Mouse (Mus musculus): ENCODE results near the gene Ptger3. TPM values are rescaled to one million over a fixed set of nuclear protein-coding genes. Genes with fewer than 3 reads are reported as not detected.

The Ptger3 gene
- 2.5 and 3.6 TPM in 2 replicates for polyA plus RNA-seq (2012; rRNA removed)

GRCm38 (mm10) chr3:157566725-157567565 is at the start of gene Ptger3:
TSS of gene Ptger3 (plus strand) at chr3:157566892.
- peak in 1 of 2 experiments; percentile 39 for DNase-seq (ENCODE audit: extremely low spot score in 1 of 2, low spot score in 1 of 2)

- DNase-seq (ENCODE audit: extremely low spot score in 1 of 2, low spot score in 1 of 2): no peak
Observed at GRCm38 (mm10) chr3:157517992-157518391, 48.7 kb upstream of the Ptger3 start.

DNA sequence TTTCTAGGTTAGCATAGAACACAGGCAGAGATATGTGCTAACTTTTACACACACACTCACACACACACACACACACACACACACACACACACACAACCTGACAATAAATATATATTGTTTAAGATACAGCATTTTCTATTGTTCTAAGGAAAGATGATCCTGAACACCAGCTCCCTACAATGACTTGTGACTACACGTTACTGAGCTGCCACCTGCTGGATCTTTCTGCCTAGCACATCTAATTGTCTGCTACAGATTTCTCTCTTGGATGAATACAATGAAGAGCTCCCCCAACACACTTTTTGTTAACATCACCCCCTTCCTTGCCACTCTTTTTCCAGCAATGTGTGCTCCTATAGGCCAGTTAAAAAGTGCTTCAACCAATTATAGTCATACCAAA is 46.3 kb upstream of the Ptger3 start:
- peak; percentile 49 to 84 for DNase-seq (ENCODE audit: extremely low spot score in 1 of 2, low spot score in 1 of 2)

- no peak for DNase-seq (ENCODE audit: extremely low spot score in 1 of 2, low spot score in 1 of 2)
Observed at GRCm38 (mm10) chr3:157523834-157524233, 42.9 kb upstream of the Ptger3 start.

GRCm38 (mm10) chr3:157531585-157531984 is 35.1 kb upstream of the Ptger3 start:
- no peak for DNase-seq (ENCODE audit: extremely low spot score in 1 of 2, low spot score in 1 of 2)

DNA sequence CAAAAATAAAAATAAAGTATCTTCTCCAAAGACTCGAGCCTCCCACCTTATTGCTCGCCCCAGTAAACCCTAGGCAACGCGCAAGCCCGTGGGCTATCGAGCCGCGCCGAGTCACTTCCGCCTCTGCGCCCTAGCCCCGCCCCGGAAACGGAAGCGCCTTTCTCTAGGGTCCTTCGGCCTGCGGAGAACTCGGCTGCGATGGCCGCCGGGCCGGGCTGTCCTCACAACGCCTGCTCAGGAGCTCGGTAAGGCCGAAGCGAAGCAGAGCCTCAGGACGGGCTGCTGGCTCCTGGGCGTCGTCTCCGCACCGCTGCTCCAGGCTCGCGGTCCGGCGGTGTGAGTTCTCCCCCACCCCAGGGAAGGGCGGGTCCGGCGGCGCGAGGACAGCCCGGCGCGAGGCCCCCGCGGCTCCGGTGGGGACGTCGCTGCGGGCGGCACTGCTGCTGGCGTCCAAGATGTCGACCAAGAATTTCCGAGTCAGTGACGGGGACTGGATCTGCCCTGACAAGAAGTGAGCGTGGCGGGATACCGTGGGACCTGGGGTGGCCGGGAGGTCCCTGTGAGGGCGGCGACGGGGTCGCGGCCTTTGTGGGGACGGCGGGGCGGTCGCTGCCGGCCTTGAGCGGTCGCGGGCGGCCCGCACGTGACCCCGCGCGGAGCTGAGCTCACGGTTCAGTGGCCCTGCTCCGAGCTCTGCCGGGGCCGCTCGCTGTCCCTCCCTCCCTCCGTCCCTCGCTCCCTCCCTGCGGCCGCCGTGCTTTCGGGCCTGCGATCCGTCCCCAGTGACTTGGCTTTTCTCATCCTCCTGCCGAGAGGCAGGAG is 32.5 kb upstream of the Ptger3 start, which contains the start of gene Zranb2:
Zranb2 (plus strand) TSS at position 197 of the 822 bp plus-strand sequence.
- peak; percentile 82 to 95 for DNase-seq (ENCODE audit: extremely low spot score in 1 of 2, low spot score in 1 of 2)

GRCm38 (mm10) chr3:157534786-157535415 is 31.8 kb upstream of the Ptger3 start:
- peak in 1 of 2 experiments; percentile 35 for DNase-seq (ENCODE audit: extremely low spot score in 1 of 2, low spot score in 1 of 2)

GRCm38 (mm10) chr3:157549323-157549722 is 17.4 kb upstream of the Ptger3 start:
- no peak for DNase-seq (ENCODE audit: extremely low spot score in 1 of 2, low spot score in 1 of 2)

- DNase-seq (ENCODE audit: extremely low spot score in 1 of 2, low spot score in 1 of 2): no peak
Observed at GRCm38 (mm10) chr3:157549758-157550600, 16.7 kb upstream of the Ptger3 start.

GRCm38 (mm10) chr3:157565196-157565595 is 1.5 kb upstream of the Ptger3 start:
- peak in 1 of 2 experiments; percentile 74 for DNase-seq (ENCODE audit: extremely low spot score in 1 of 2, low spot score in 1 of 2)

GRCm38 (mm10) chr3:157567566-157568132 is 957 bp downstream of the Ptger3 start:
- DNase-seq (ENCODE audit: extremely low spot score in 1 of 2, low spot score in 1 of 2): no peak

DNA sequence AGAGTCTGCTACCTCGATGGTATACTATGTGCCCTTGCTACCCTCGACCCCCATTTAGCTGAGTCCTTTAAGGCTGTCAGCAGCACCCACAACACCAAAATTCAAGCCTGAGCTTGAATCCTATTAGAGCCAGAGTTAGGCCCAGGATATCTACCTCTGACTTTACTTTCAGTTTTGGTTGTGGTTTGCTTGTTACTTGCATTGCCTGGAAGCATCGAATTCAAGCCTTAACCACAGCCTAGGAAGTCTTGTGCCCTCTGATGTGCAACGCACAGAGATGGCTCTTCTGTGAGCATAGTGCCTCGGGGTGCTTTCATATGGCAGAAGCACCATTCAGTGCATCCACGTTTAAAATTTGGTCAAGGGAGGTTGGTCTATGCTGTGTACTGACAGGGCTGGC is 5.3 kb downstream of the Ptger3 start:
- DNase-seq (ENCODE audit: extremely low spot score in 1 of 2, low spot score in 1 of 2): no peak

DNA sequence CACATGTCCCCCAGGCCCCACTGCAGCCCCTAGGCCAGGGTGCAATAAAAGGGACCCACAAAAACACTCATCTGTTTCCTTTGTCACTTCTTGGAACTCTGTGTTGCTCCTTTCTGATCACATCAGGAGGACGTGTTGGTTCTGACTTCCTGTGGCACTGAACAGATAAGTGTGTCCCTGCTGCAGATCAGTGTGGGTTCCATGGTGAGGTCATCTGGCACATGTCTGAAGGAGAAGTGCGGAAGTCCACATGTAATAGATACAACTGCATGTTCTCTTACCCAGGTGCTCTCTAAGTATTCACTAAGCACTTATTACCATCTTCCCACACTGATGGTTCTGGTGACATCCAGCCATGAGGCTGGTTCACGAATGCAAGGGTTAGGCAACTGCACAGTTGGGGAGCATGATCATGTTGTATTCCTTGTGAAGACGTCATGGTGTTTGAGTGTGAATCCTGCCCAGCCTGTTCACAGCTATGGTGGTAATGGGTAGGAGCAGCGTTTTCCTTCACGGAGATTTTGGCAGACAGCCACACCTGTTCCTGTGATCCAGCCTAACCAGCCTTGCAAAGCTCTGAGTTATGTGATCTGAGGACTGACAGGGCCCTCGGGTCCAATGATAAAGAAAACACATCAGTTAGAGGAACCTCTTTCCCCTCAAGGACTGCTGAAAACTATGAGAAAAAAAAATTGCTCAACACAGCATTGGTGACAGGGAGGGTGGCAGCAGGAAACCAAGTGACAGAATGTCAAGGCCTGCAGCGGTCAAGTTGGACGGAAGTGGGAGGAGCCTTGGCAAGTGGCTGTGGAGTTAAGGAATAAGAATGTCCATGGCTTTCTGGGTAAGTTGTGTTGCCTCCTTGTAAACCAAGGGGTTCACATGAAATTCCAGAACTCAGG is 9.0 kb downstream of the Ptger3 start:
- no peak for DNase-seq (ENCODE audit: extremely low spot score in 1 of 2, low spot score in 1 of 2)

- no peak for DNase-seq (ENCODE audit: extremely low spot score in 1 of 2, low spot score in 1 of 2)
Observed at GRCm38 (mm10) chr3:157576343-157576722, 9.6 kb downstream of the Ptger3 start.

DNA sequence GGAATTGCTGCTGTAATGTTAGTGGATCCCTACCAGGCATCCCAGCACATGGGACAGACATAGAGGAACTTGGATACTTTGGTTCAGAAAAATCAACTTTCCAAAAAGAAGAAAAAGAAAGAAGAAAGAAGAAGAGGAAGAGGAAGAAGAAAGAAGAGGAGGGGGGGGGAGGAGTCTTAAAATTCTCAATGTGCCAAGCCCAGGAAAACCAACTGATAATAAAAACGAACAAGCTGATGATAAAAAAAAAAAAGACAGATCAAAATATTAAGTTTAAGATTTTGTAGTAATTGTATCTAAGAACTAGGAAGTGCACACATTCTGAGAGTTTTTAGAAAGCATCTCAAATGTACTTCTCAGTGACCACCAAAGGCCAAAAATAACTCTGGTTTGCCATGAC is 10.2 kb downstream of the Ptger3 start:
- no peak for DNase-seq (ENCODE audit: extremely low spot score in 1 of 2, low spot score in 1 of 2)

GRCm38 (mm10) chr3:157578469-157579170 is 11.9 kb downstream of the Ptger3 start:
- DNase-seq (ENCODE audit: extremely low spot score in 1 of 2, low spot score in 1 of 2): no peak

GRCm38 (mm10) chr3:157579376-157579775 is 12.7 kb downstream of the Ptger3 start:
- DNase-seq (ENCODE audit: extremely low spot score in 1 of 2, low spot score in 1 of 2): no peak

GRCm38 (mm10) chr3:157580299-157580698 is 13.6 kb downstream of the Ptger3 start:
- no peak for DNase-seq (ENCODE audit: extremely low spot score in 1 of 2, low spot score in 1 of 2)
